Mouse (Mus musculus): ENCODE results near the gene C9. TPM values are rescaled to one million over a fixed set of nuclear protein-coding genes. Genes with fewer than 3 reads are reported as not detected.

Gene C9
- 0.32 TPM in 1 of 2 replicates, not detected in the other for polyA plus RNA-seq (2012; rRNA removed; ENCODE audit: low replicate concordance)

DNA sequence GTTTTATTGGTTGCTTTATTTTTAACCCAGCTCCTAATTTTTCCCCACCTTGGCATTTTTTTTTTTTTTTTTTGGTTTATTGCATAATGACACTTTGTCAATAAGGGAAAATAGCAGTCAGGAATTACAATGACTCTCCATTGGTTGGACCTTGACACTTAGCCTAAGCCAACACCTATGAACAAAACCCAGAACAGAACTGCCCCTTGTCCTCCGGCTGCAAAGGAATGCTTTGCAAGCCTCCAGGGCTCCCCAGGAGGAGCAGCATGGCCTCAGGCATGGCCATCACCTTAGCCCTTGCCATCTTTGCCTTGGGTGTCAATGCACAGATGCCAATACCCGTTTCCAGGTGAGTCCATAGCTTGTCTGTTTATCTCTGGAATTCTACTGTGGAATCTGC lies at the start of gene C9:
Gene C9 (plus strand): TSS at position 193 of the 400 bp plus-strand sequence.

DNA sequence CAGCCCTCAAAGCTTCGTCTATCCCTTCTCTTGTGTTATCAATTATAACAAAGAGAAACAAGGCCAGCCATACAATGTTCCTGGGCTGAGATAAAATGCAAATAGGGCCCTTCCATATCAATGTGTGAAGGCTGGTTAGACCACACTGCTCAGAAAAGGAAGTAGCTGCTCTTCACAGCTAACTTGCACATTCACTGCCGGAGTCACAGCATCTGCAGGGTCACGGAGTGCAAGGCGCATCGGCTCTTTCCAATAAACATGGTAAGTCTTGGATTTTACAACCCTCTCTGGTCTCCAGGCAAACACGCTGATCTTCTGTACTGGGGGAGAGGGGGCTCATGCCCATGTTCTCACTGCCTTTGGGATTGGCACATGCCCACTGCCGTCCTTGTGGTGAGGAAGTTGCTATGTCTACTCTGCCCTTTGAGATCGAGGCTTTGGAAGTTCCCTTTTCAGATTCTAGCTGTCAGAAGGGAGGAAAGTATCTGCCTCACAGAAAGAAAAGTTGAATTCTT lies 77.6 kb downstream of the C9 start, which contains the start of gene Fyb:
Gene Fyb (plus strand): TSS at position 201 of the 515 bp plus-strand sequence.

Other genes starting within 250 kb of the C9 start
- 45.8 and 80.0 TPM in 2 replicates for gene Dab2, start 145.5 kb upstream of the C9 start, polyA plus RNA-seq (2012; rRNA removed; ENCODE audit: low replicate concordance)
- 64.5 and 289 TPM in 2 replicates for gene Fyb, start 77.5 kb downstream of the C9 start, polyA plus RNA-seq (2012; rRNA removed; ENCODE audit: low replicate concordance)